Mouse (Mus musculus): ENCODE data around the gene Atp8b2. TPM values are rescaled to one million over a fixed set of nuclear protein-coding genes. Genes with fewer than 3 reads are reported as not detected.

Gene Atp8b2
- polyA plus RNA-seq, 1 experiment from 2014 or later: 13.4 TPM

GRCm38 (mm10) chr3:89916622-89917021 lies 46.7 kb downstream of the Atp8b2 start:
- ATAC-seq (ENCODE audit: insufficient read depth, low FRiP score, low read depth): no peak
- 78% methylated on average over 1 of the region's 1 CpGs for WGBS
- Histone ChIP-seq H3K4me2 (no peak overlapping the region), H3K36me3 (no peaks in the 10 kb centered on the region), H3K27ac (no peak overlapping the region), H3K27me3 (replicated peaks) (peaks cover 8% of the 10 kb centered on the region; the same call in 1 of the 2 replicates), H3K4me1 (0 out of 2 replicates have a peak, but pooled peaks cover 16% of the 10 kb centered on the region), H3K4me3 (replicated peaks) (no peak overlapping the region), H3K9ac (no peak overlapping the region), H3K9me3 (no peaks in the 10 kb centered on the region)

GRCm38 (mm10) chr3:89914700-89915099 lies 48.6 kb downstream of the Atp8b2 start:
- no peak for ATAC-seq (ENCODE audit: insufficient read depth, low FRiP score, low read depth)
- H3K9ac ChIP-seq: no peak overlapping the region
- WGBS: 64% methylated on average over 4 of the region's 4 CpGs

GRCm38 (mm10) chr3:89912543-89913391 lies 50.5 kb downstream of the Atp8b2 start, which contains the start of gene Il6ra:
Gene Il6ra (minus strand): TSS chr3:89913196.
- peak within 1 kb of the TSS; percentile 100 for H3K4me2 ChIP-seq
- H3K27me3 ChIP-seq (replicated peaks): peaks cover 8% of the 10 kb centered on the region; the same call in 1 of the 2 replicates
- H3K9me3 ChIP-seq: no peaks in the 10 kb centered on the region
- ATAC-seq (ENCODE audit: insufficient read depth, low FRiP score, low read depth): peak; percentile 81
- H3K4me1 ChIP-seq: 0 out of 2 replicates have a peak, but pooled peaks cover 16% of the 10 kb centered on the region
- H3K36me3 ChIP-seq: no peaks in the 10 kb centered on the region
- peak within 1 kb of the TSS; percentile 68 for H3K27ac ChIP-seq
- H3K4me3 ChIP-seq (replicated peaks): peak within 1 kb of the TSS; percentile 50
- peak within 1 kb of the TSS; percentile 37; the same call in 1 of the 2 replicates for H3K9ac ChIP-seq
- 1% methylated on average over 75 of the region's 75 CpGs for WGBS

More at GRCm38 (mm10) chr3:89914700-89915099, 48.6 kb downstream of the Atp8b2 start:
- Histone ChIP-seq H3K36me3 (no peaks in the 10 kb centered on the region), H3K27ac (no peak overlapping the region), H3K4me1 (0 out of 2 replicates have a peak, but pooled peaks cover 16% of the 10 kb centered on the region), H3K4me3 (replicated peaks) (no peak overlapping the region), H3K9me3 (no peaks in the 10 kb centered on the region), H3K27me3 (replicated peaks) (peaks cover 8% of the 10 kb centered on the region; the same call in 1 of the 2 replicates), H3K4me2 (no peak overlapping the region)

GRCm38 (mm10) chr3:89912108-89912542 lies 51.2 kb downstream of the Atp8b2 start:
- 0 out of 2 replicates have a peak, but pooled peaks cover 14% of the 10 kb centered on the region for H3K4me1 ChIP-seq
- peak; percentile 27; the same call in 1 of the 2 replicates for ATAC-seq (ENCODE audit: insufficient read depth, low FRiP score, low read depth)
- H3K27ac ChIP-seq: peak overlapping the region; percentile 68; the same call in 1 of the 2 replicates
- no peaks in the 10 kb centered on the region for H3K9me3 ChIP-seq
- 40% methylated on average over 6 of the region's 6 CpGs for WGBS
- H3K4me2 ChIP-seq: peak overlapping the region; percentile 100; the same call in 1 of the 2 replicates
- no peak overlapping the region for H3K9ac ChIP-seq
- H3K27me3 ChIP-seq (replicated peaks): peaks cover 8% of the 10 kb centered on the region; the same call in 1 of the 2 replicates
- H3K4me3 ChIP-seq (replicated peaks): peak overlapping the region; percentile 50
- no peaks in the 10 kb centered on the region for H3K36me3 ChIP-seq

GRCm38 (mm10) chr3:89911207-89911606 lies 52.1 kb downstream of the Atp8b2 start:
- Histone ChIP-seq H3K4me3 (replicated peaks) (no peak overlapping the region), H3K36me3 (no peaks in the 10 kb centered on the region), H3K4me1 (0 out of 2 replicates have a peak, but pooled peaks cover 14% of the 10 kb centered on the region), H3K27me3 (replicated peaks) (peaks cover 8% of the 10 kb centered on the region; the same call in 1 of the 2 replicates), H3K9me3 (no peaks in the 10 kb centered on the region), H3K4me2 (no peak overlapping the region), H3K27ac (no peak overlapping the region), H3K9ac (no peak overlapping the region)
- ATAC-seq (ENCODE audit: insufficient read depth, low FRiP score, low read depth): no peak
- WGBS: 84% methylated on average over 3 of the region's 3 CpGs

- Histone ChIP-seq H3K36me3 (no peaks in the 10 kb centered on the region), H3K4me2 (no peak overlapping the region), H3K9ac (no peak overlapping the region), H3K27me3 (replicated peaks) (peaks cover 8% of the 10 kb centered on the region; the same call in 1 of the 2 replicates), H3K9me3 (no peaks in the 10 kb centered on the region), H3K4me3 (replicated peaks) (no peak overlapping the region), H3K27ac (no peak overlapping the region), H3K4me1 (0 out of 2 replicates have a peak, but pooled peaks cover 14% of the 10 kb centered on the region)
- no peak for ATAC-seq (ENCODE audit: insufficient read depth, low FRiP score, low read depth)
- WGBS: 49% methylated on average over 5 of the region's 5 CpGs
Observed at GRCm38 (mm10) chr3:89909703-89910542, 53.4 kb downstream of the Atp8b2 start.

- no peaks in the 10 kb centered on the region for H3K36me3 ChIP-seq
- H3K9me3 ChIP-seq: no peaks in the 10 kb centered on the region
- H3K27ac ChIP-seq: no peak overlapping the region
- 0 out of 2 replicates have a peak, but pooled peaks cover 14% of the 10 kb centered on the region for H3K4me1 ChIP-seq
- H3K27me3 ChIP-seq (replicated peaks): peaks cover 6% of the 10 kb centered on the region; the same call in 1 of the 2 replicates
- H3K4me2 ChIP-seq: no peak overlapping the region
- ATAC-seq (ENCODE audit: insufficient read depth, low FRiP score, low read depth): no peak
- no peak overlapping the region for H3K4me3 ChIP-seq (replicated peaks)
- whole genome bisulfite sequencing: 82% methylated on average over 6 of the region's 6 CpGs
- no peak overlapping the region for H3K9ac ChIP-seq
Observed at GRCm38 (mm10) chr3:89908836-89909235, 54.5 kb downstream of the Atp8b2 start.

- Histone ChIP-seq H3K27ac (no peak overlapping the region), H3K4me3 (replicated peaks) (no peak overlapping the region), H3K9ac (no peak overlapping the region), H3K9me3 (no peaks in the 10 kb centered on the region), H3K4me1 (0 out of 2 replicates have a peak, but pooled peaks cover 9% of the 10 kb centered on the region), H3K27me3 (replicated peaks) (peaks cover 5% of the 10 kb centered on the region; the same call in 1 of the 2 replicates), H3K36me3 (no peaks in the 10 kb centered on the region), H3K4me2 (no peak overlapping the region)
- 76% methylated on average over 3 of the region's 3 CpGs for WGBS
- ATAC-seq (ENCODE audit: insufficient read depth, low FRiP score, low read depth): no peak
Observed at GRCm38 (mm10) chr3:89907846-89908245, 55.5 kb downstream of the Atp8b2 start.

GRCm38 (mm10) chr3:89899511-89899908 lies 63.8 kb downstream of the Atp8b2 start:
- peaks cover 8% of the 10 kb centered on the region for H3K4me1 ChIP-seq
- no peaks in the 10 kb centered on the region for H3K36me3 ChIP-seq
- no peaks in the 10 kb centered on the region for H3K27me3 ChIP-seq (replicated peaks)
- H3K9me3 ChIP-seq: no peaks in the 10 kb centered on the region
- H3K9ac ChIP-seq: no peak overlapping the region
- H3K4me2 ChIP-seq: no peak overlapping the region
- H3K4me3 ChIP-seq (replicated peaks): no peak overlapping the region
- no peak for ATAC-seq (ENCODE audit: insufficient read depth, low FRiP score, low read depth)
- 66% methylated on average over 8 of the region's 8 CpGs for WGBS
- H3K27ac ChIP-seq: no peak overlapping the region

GRCm38 (mm10) chr3:89898870-89899510 lies 64.3 kb downstream of the Atp8b2 start:
- 59% methylated on average over 5 of the region's 5 CpGs for WGBS
- no peaks in the 10 kb centered on the region for H3K36me3 ChIP-seq
- peaks cover 8% of the 10 kb centered on the region for H3K4me1 ChIP-seq
- H3K27me3 ChIP-seq (replicated peaks): no peaks in the 10 kb centered on the region
- ATAC-seq (ENCODE audit: insufficient read depth, low FRiP score, low read depth): no peak
- H3K9me3 ChIP-seq: no peaks in the 10 kb centered on the region
- no peak overlapping the region for H3K27ac ChIP-seq
- no peak overlapping the region for H3K4me3 ChIP-seq (replicated peaks)
- H3K4me2 ChIP-seq: no peak overlapping the region
- no peak overlapping the region for H3K9ac ChIP-seq

- 75% methylated on average over 10 of the region's 10 CpGs for WGBS
- Histone ChIP-seq H3K9me3 (no peaks in the 10 kb centered on the region), H3K4me1 (peaks cover 8% of the 10 kb centered on the region), H3K27ac (no peak overlapping the region), H3K9ac (no peak overlapping the region), H3K4me3 (replicated peaks) (no peak overlapping the region), H3K4me2 (no peak overlapping the region), H3K36me3 (no peaks in the 10 kb centered on the region), H3K27me3 (replicated peaks) (no peaks in the 10 kb centered on the region)
- ATAC-seq (ENCODE audit: insufficient read depth, low FRiP score, low read depth): no peak
Observed at GRCm38 (mm10) chr3:89898011-89898410, 65.3 kb downstream of the Atp8b2 start.

Data from stomach, embryonic 15.5 days (tissue).